Mouse (Mus musculus) urinary bladder, postnatal 36 days (tissue): ENCODE data around the gene Gm38392.
"Not testable (repeated sequence)": the region's sequence is repeated elsewhere in the genome, so short reads cannot be mapped to it uniquely, and the experiment has no call there.

Source experiments
- DNase-seq, 2 experiments: peaks; one replicate each; pipeline ENCODE4 v3.0.0; 2022; ENCODE audit warnings: low spot score in 2 of 2, mixed read lengths in 1 of 2

Gene Gm38392

GRCm38 (mm10) chr3:88287110-88287509 lies at the start of gene Gm38392:
Gene Gm38392, minus strand, starts transcription at chr3:88287210.
- DNase-seq: no peak

- DNase-seq: peak; percentile 95 to 96
Measured at GRCm38 (mm10) chr3:88336058-88337013, 49.3 kb upstream of the Gm38392 start, which contains the start of the genes Tmem79 and Smg5. Gene Tmem79, minus strand, starts transcription at chr3:88336148. Gene Smg5, plus strand, starts transcription at chr3:88336260.

- peak in 1 of 2 experiments; percentile 25 for DNase-seq
Measured at GRCm38 (mm10) chr3:88335436-88336053, 48.5 kb upstream of the Gm38392 start.

- no peak for DNase-seq
Measured at GRCm38 (mm10) chr3:88334902-88335435, 48.0 kb upstream of the Gm38392 start.

- peak; percentile 59 to 71 for DNase-seq
Measured at GRCm38 (mm10) chr3:88334029-88334658, 47.1 kb upstream of the Gm38392 start.

GRCm38 (mm10) chr3:88331282-88331681 lies 44.3 kb upstream of the Gm38392 start:
- no peak for DNase-seq

- no peak for DNase-seq
Measured at GRCm38 (mm10) chr3:88328956-88329355, 41.9 kb upstream of the Gm38392 start.

- peak; percentile 39 to 62 for DNase-seq
Measured at GRCm38 (mm10) chr3:88324951-88325405, 38.0 kb upstream of the Gm38392 start, which contains the start of gene Glmp. Gene Glmp, plus strand, starts transcription at chr3:88325023.

GRCm38 (mm10) chr3:88299172-88299571 lies 12.2 kb upstream of the Gm38392 start:
- DNase-seq: no peak

GRCm38 (mm10) chr3:88297321-88297851 lies 10.4 kb upstream of the Gm38392 start:
- no peak for DNase-seq

GRCm38 (mm10) chr3:88296561-88297318 lies 9.7 kb upstream of the Gm38392 start, which contains the start of the genes Tsacc and Cct3:
Gene Tsacc, minus strand, starts transcription at chr3:88296999.
Gene Cct3, plus strand, starts transcription at chr3:88297116.
- peak; percentile 88 to 95 for DNase-seq

- no peak for DNase-seq
Measured at GRCm38 (mm10) chr3:88296110-88296560, 9.1 kb upstream of the Gm38392 start.

GRCm38 (mm10) chr3:88295272-88295671 lies 8.3 kb upstream of the Gm38392 start:
- not testable (repeated sequence) for DNase-seq

- peak; percentile 4 to 8 for DNase-seq
Measured at GRCm38 (mm10) chr3:88291970-88292369, 5.0 kb upstream of the Gm38392 start.

- DNase-seq: not testable (repeated sequence)
Measured at GRCm38 (mm10) chr3:88288133-88288713, 1.2 kb upstream of the Gm38392 start.

GRCm38 (mm10) chr3:88285565-88285895 lies 1.5 kb downstream of the Gm38392 start:
- not testable (repeated sequence) for DNase-seq

GRCm38 (mm10) chr3:88284815-88285564 lies 2.0 kb downstream of the Gm38392 start:
- DNase-seq: not testable (repeated sequence)

GRCm38 (mm10) chr3:88281141-88281916 lies 5.7 kb downstream of the Gm38392 start:
- not testable (repeated sequence) for DNase-seq
